Mouse (Mus musculus): ENCODE data around the gene Tpmt.
A peak's percentile ranks its signal among the peaks of the same experiment; 100 is the strongest.

Tpmt gene

DNA sequence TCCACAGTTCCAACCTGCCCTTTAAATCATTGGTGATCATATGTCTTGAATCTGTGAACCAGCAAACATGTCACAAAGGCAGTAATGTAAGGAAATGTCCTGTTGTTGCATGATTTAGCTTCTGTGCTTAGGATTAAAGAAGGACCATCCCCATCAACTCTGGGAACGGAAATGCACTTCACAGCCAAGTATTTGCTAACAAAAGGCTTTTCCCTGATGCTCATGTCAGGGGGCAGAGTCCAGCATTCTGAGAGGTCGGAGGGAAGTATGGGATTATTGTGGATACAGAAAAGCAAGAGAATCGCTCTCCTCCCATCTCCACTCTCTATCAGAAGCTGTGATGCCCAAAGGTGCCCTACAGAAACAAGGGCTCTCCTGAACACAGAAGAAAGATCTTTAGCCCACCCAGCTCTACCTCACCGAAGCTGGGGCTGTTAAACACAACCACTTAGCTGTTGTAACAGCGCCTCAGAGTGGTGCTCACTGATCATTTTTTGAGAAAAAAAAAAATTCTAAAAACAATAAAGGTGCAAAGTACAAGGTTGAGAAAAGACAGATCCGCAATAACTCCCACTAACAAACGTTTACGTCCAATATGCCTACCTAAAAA lies 2.4 kb downstream of the Tpmt start:
- DNase-seq (ENCODE audit: low spot score) = no peak

DNA sequence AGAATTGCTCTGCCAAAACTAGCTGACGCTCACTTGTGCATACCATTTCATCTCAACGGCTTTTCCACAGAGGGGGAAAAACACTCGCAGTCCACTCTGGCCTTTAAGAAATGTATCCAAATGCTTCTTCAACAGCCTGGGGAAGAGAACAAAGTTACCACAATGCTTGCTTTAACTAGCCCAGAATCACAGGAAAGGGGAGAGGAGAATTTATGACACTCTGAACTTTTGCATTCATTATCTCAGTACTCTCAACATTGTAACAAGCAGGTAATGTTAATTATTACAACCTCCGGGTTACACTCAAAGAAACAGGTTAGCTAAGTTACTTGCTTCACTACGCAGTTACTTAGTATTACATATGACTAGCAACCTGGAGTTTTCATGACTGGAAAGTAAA lies 4.5 kb downstream of the Tpmt start:
- no peak for DNase-seq (ENCODE audit: low spot score)

DNA sequence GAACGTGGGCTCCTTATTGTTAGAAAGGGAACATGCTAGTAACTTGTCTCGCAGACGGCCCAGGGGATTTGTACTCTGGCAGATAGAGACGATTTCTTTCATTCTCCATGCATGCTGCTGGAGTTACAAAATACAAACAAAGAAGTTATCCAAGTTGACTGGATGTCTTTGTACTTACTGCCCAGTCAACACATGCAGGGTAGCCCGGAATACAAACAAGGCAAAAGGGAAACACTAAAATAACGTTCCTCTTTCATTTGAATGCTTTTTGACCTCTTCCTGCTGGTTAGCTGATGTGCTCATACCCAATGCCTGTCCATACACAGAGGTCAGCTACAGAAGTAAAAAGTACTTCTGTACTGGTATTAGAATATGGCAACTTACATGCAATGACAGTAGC lies 6.6 kb downstream of the Tpmt start:
- DNase-seq (ENCODE audit: low spot score) = no peak

DNA sequence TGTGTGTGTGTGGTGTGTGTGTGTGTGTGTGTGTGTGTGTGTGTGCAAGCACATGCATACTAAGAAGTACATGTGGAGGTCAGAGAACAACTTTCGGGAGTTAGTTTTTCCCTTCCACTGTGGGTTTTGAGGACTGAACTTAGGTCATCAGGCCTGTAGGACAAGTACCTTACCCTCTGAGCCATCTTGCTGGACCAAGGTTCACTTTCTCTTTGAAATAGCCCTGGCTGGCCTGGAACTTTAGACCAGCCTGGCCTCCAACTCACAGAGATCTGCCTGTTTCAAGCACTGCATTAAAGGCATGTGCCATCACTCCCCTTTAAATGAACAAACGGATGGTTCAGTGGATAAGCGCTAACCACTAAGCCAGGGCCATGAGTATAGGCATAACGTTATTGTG lies 10.9 kb downstream of the Tpmt start:
- DNase-seq (ENCODE audit: low spot score) = no peak

DNA sequence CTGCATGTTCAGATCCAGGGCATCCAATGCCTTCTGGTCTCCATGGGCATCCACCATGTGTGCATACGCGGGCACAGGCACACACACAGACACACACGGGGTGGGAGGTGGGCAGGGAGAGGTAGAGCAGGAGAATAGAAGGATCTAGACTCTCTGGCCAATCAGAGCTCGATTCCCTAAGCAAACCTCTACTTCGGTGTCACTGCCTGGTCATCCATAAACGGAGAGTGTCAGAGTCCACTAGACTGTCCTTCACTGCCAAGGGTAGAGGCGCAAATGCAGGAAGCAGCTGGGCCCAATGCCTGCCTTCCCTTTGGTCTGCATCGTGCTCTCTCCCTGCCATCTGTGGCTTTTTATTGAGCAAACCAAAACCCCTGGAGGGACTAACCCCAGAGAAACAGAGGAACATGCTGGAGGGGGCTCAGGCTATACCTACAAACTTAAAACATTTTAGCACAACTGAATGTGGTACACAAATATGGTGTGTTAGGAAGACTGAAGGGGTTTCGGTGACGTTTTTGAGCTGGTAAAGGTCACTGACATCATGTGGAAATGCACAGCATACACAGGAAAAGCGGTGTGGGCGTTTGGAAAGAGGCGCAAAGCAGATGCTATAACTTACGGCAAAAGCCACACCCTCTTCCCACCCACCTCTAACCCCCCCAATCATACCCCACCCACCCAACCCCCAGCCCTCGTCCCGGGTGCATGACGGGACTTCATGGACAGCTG lies 14.0 kb downstream of the Tpmt start:
- no peak for DNase-seq (ENCODE audit: low spot score)

DNA sequence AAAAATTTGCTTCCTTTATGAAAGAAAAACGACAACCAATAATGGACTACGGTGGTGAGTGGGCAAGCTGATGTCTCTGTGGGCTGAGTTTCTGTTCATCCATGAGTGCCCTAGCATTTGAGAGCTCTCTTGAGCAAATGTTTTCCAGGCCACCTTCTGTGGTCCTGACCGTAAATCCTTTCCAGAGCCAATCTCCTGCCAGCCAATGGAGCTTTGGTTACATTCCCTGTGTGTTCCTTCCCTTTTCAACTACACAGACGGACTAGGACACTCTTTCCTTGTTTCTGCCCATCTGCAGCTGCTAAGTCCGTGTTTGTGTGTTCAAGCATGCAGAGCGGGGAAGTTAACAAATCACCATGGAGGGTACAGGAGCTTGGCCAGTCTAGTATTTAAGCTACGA lies 23.7 kb downstream of the Tpmt start:
- no peak for DNase-seq (ENCODE audit: low spot score)

DNA sequence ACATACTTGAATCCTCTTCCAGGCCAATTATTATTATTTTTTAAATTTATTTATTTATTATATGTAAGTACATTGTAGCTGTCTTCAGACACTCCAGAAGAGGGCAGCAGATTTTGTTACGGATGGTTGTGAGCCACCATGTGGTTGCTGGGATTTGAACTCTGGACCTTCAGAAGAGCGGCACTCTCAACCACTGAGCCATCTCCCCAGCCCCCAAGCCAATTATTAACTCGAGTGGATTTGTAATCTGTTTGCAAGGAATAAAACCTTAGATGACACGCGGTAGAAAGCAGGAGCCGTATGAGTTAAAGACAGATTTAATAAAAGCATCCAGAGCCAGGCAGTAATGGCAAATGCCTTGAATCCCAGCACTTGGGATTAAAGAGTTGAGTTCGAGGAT lies 24.8 kb downstream of the Tpmt start:
- no peak for DNase-seq (ENCODE audit: low spot score)

DNA sequence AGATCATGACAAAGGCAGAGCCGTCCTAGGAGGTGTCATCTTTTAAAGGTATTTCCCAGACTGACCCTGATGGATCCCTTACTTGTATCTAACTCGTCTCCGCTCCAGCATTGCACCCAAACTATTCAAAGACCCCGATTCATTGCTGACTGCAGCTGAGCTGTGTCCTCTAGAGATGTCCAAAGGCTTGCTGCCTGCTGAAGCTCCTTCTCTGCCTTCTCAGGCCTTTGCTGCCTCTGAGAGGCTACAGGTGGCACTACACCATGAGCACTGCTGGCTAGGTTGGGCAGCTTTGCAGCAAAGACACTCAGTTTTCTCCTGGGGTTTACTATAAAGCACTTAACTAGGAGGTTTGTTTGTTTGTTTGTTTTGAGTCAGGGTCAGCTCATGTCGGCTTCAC lies 27.3 kb downstream of the Tpmt start:
- peak; percentile 22 for DNase-seq (ENCODE audit: low spot score)

DNA sequence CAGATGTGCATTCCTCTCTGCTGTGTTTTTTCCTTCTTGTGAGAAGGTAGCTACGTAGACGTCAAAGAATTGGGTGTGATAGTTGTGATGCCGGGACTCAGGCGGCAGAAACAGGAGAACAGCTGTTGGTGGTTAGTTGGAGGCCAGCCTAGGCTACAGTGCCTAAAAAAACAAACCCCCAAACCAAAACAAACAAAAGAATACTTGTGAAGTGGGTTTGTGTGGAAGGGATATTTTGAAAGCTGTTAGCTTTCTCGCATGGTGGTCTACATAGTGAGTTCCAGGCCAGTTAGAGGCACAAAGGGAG lies 29.4 kb downstream of the Tpmt start:
- no peak for DNase-seq (ENCODE audit: low spot score)

DNA sequence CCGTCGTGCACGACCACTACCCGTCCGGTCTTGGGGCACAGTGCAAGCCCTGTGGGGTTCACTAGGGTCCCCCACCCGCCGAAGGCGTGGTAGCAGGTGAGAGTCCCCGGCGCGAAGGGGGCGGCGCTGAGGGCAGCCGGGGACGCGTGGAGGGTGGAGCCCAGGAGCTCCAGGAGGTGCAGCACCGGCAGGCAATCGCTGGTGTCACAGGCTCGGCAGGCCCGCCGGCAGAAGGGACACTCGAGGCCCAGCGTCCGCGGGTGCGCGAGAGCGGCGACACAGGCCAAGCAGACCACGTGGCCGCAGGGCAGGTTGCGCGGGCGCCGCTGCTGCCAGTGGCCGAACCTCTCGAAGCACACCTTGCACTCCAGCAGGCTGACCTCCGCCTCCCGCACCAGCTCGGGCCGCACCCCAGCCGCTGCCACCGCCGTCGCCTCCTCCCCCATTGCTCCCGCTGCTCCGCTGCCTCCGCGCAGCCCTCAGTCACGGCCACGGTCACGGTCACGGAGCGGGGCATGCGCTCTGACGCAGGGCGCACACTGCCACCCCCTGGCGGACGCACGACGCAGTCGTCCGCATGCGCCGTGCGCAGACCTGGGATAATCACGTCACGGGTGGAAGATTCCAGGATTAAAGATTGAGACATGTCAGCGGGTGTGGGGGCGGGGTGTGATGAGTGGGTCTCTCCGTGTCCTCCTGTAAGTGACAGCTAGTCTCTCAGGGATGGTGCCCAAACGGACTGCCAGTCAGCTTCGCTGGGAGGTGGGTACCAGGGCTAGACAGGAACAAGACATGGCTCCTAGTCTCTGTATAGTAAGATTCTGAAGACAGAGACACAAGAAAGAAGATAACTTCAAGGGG lies 30.0 kb downstream of the Tpmt start, which contains the start of gene Nhlrc1:
Nhlrc1 (minus strand) TSS at position 517 of the 861 bp plus-strand sequence.
- DNase-seq (ENCODE audit: low spot score) = peak; percentile 73

DNA sequence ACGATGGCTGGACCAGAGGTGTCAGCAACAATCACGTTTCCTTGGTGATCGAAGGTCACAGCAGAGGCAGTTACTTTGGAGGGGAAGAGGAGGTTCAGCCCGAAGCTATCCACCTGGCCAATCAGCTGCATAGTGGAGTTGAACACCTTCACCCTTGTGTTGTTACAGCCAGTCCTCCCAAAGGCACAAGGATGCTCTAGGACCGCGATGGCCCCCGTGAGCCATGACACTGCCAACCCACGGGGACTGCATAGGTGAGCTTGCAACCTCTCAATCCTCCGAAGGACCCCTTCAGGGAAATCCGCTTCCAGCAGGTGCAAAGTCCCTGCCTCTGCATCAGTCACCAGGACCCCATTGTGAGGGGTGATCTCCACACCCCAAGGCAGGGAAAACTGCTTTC lies 30.8 kb downstream of the Tpmt start:
- DNase-seq (ENCODE audit: low spot score) = no peak

DNA sequence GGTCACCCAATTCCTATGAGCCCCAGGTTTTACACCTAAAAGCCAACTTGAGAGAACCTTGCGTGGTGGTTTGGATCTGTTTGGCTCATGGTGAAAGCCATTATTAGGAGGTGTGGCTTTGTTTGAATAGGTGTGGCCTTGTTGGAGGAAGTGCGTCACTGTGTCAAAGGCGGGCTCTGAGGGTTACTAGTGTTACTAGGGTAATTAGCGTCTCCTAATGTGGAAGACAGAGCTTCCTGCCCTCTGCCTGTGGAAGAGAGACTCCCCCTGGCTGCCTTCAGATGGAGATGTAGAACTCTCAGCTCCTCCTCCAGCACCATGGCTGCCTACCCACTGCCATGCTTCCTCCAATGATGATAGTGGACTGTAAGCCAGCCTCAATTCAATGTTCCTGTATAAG lies 42.9 kb downstream of the Tpmt start:
- DNase-seq (ENCODE audit: low spot score) = no peak

DNA sequence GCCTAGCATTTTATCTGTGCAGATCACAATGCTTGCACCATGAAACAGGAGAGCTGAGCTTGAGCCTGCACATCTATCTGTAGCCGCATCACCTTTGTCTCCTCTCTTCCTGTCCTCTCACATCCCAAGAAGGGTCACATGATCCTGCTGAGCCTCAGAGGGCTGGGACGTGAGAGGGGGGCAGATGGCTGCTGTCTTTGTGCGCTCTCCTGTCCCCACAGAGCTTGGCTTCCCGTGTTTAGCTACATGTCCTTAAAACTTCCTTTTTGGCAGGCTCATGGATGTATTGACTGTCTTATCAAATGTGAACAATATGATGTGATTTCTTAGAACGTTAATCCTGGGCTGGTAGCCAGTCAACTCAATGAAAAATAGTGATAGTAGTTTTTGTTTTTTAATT lies 45.0 kb downstream of the Tpmt start:
- DNase-seq (ENCODE audit: low spot score) = no peak

DNA sequence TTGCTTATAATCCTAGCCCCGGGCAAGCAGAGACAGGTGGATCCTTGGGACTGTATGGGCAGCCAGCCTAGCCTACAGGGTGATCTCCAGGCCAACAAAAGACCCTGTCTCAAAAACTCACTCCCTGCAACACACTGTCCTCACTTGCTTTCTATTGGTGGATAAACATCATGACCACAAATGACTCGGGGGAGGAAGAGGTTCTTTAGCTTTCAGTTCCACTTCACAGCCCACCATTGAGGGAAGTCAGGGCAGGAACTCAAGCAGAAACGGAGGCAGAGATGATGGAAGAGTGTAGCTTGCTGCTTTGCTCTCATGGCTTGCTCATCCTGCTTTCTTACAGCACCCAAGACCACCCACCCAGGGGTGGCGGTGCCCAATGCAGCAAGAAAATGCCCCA lies 47.2 kb downstream of the Tpmt start:
- DNase-seq (ENCODE audit: low spot score) = no peak

DNA sequence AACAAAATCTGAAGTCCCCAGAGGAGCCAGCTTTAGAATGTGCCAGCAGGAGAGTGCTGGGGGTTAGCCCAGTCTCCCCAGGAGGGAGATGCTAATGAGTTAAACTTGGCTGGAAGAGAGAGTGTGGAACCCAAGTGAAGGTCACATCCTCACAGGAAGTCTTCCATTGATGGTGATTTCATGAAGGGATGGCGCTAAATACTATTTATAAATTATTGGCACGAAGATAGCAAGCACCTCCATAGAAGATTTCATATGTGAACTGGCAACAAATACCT lies 51.3 kb downstream of the Tpmt start:
- no peak for DNase-seq (ENCODE audit: low spot score)

DNA sequence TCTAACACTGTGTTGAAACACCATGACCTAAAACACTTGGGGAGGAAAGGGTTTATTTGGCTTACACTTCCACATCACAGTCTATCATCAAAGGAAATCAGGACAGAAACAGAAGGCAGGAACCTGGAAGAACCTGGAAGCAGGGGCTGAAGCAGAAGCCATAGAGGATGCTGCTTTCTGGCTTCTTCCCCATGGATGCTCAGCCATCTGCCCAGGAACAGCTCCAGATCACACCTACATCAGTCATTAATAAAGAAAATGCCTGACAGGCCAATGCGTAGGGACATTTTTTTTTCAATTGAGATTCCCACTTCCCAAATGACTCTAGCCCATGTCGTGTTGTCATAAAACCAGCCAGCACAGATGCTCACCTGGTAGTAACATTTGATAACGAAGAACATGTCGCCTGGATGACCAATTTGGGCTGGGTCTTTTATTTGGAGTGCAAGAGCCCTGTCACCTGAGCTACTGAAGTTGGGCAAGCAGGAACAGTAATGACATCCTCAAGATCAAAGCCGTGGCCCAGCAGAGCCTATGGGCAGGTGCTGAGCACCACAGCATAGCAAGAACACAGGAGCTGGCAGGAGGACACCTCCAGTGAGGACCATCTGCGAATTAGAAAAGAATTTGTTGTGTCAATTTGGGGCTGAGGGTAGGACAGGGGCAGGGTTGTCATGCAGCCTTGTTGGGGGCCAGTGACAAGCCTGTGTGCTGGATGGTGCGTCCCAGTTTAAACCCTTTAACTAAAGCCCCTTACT lies 51.8 kb downstream of the Tpmt start:
- DNase-seq (ENCODE audit: low spot score) = no peak

DNA sequence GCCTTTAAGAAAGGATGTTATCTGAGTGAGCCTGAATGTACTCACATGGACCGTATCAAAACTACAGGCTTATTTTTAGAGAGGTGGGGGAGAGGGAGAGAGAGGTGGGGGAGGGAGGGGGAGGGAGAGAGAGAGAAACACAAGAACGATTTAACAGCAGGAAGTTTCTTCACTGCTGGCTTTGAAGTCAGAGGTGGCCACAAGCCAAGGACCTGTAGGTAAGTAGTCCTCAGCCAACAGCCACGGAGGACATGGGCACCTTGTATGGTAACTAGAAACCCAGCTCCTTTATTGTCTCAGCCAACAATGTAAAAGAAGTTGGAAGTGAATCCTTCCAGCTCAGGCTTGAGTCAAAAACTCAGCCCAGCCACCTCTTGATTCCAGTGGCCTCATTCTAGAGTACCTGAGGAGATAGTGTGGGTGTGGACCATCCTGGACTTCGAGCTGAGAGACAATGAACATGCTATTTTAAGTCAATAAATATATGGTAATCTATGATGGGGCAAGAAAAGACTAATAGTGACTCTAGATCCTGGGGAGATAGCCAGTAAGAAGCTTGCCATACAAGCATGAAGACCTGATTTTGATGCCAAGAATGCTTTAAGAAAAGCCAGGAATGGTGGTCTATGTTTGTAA lies 54.0 kb downstream of the Tpmt start:
- DNase-seq (ENCODE audit: low spot score) = no peak

DNA sequence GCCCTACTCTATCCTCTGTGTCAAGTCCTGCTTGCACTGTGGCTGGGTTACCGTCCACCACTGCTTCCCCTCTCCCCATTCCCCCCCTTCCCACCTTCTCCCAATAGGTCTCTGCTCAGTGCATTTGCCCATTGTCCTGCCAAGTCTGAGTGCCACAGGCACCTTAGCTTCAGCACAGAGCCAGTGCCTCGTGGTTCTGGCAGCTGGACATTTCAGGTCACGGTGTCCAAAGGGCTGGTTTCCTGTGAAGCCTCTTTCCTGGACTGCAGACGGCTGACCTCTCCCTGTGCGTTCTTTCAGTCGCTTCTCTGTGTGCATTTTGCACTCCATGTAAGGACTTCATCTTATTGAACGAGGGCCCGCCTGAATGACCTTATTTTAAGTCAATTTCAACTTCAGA lies 56.6 kb downstream of the Tpmt start:
- no peak for DNase-seq (ENCODE audit: low spot score)

DNA sequence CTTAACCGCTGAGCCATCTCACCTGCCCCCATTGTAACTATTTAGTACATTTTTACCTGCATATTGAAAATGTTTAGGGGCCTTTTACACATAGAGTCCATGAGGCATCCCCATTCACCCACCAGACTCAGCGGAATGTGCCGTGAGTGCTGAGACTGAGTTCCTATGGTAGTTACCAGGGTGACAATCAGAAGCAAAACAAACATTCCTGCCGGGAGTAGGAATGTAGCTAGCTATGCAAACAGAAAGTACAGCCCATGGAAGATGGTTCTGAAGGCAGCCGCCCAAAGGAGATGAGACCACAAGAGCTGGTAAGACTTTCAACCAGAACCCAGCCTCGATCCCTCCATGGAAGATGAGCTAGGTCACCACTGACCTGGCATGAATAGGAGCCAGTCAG lies 58.3 kb downstream of the Tpmt start:
- DNase-seq (ENCODE audit: low spot score) = no peak

DNA sequence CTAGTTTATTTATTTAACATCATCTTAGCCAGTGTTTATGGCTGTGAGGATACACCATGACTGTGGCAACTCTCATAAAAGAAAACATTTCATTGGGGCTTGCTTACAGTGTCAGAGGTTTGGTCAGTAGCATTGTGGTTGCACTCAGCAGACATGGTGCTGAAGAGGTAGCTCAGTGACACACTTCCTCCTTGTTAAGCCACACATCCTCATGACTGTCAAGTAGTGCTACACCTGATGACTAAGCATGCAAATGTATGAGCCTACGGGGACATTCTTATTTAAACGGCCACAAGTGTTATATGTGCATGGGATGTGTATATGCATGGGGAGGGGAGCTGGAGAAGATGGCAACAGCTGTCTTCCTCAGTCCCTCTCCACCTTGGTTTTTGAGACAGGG lies 60.7 kb downstream of the Tpmt start:
- no peak for DNase-seq (ENCODE audit: low spot score)

DNA sequence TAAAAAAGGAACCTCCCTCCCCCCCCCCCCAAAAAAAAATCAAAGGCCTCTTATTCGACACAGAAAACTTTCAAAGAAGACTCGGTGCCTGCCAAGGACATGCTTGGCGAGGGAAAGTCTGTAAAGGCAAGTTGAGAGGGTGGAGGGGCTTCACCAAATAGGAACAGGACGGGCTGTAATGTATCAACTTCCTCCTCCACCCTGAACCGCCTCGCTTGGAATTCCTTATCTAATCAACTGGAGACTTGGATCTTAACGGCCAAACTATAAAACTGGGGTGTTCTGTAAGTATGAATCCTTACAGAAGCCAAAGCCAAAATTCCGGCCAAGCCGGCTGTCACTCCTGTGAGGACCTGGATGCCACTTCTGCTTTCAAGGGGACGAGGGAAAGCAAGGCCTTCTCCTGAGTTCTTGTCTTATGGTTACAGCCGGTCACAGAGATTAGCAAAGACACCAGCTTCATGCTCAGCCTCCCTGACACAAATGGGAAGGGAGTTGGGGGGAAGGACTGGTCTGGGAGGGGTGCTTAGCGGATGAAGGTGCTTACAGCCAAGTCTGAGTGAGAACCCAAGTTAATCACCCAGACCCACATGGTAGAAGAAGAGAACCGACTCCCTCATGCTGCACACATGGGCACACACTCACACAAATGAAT lies 64.6 kb downstream of the Tpmt start:
- DNase-seq (ENCODE audit: low spot score) = no peak

DNA sequence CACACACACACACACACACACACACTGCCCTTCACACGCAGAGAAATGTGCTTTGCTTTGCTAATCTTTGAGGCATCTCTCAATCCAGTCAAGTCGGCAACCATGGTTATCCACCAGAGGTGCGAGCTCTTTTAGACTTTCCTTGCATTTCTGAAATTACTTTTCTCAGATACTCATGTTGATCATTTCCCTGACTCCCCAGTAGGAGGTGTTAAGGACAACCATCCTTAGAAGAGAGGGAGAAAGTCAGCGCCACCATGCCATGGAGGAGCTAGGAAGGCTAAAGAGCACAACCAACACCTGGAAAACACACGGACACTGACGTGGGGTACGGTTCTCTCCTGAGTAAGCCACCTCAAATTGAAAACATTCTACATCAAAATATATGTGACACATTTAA lies 68.0 kb downstream of the Tpmt start:
- DNase-seq (ENCODE audit: low spot score) = no peak

Measured in urinary bladder, postnatal 25 days (tissue).